Mouse (Mus musculus) intestine, postnatal 0 days (tissue): ENCODE measurements at regions not wholly inside any gene's neighbourhood (a gene's known extent, or its start where the extent isn't known, plus 50 kb on each side); places are given as distances from the start of the nearest gene placed in this dataset.

Source experiments
- ATAC-seq: fragments of 200-750 bp; cut with Nextera tagmentation; 2 replicates; pipeline ENCODE4 v1.8.0; 2017; ENCODE audit warnings: mild to moderate bottlenecking, moderate TSS enrichment, moderate library complexity
- H3K27ac ChIP-seq: fragments of 300-500 bp; sonication (generic); 2 replicates; pipeline ENCODE4 v1.5.1; 2014; ENCODE audit warnings: mild to moderate bottlenecking, low read depth, low read length, moderate library complexity
- H3K27me3 ChIP-seq: fragments of 300-500 bp; sonication (generic); replicated peaks from 2 replicates; pipeline ENCODE4 v1.6.1; 2014; ENCODE audit warnings: low read length, mixed read lengths; ENCODE audit not compliant: control insufficient read depth, insufficient read depth
- H3K36me3 ChIP-seq: fragments of 300-500 bp; sonication (generic); 2 replicates; pipeline ENCODE4 v1.6.1; 2014; ENCODE audit warnings: mild to moderate bottlenecking, moderate library complexity; ENCODE audit not compliant: control insufficient read depth, insufficient read depth
- H3K4me1 ChIP-seq: fragments of 300-500 bp; sonication (generic); replicated peaks from 2 replicates; pipeline ENCODE4 v1.6.1; 2014; ENCODE audit warnings: antibody characterized with exemption, low read length, mixed read lengths; ENCODE audit not compliant: control insufficient read depth, insufficient read depth
- H3K4me2 ChIP-seq: fragments of 300-500 bp; sonication (generic); replicated peaks from 2 replicates; pipeline ENCODE4 v1.6.1; 2014; ENCODE audit warnings: low read depth, mild to moderate bottlenecking, moderate library complexity
- H3K4me3 ChIP-seq: fragments of 300-500 bp; sonication (generic); 2 replicates; pipeline ENCODE4 v1.5.1; 2014; ENCODE audit warnings: low read depth, low read length
- H3K9ac ChIP-seq: fragments of 300-500 bp; sonication (generic); 2 replicates; pipeline ENCODE4 v1.6.1; 2014; ENCODE audit warnings: mild to moderate bottlenecking, low read depth, low read length
- H3K9me3 ChIP-seq: fragments of 300-500 bp; sonication (generic); 2 replicates; pipeline ENCODE4 v1.6.1; 2016; ENCODE audit warnings: mixed run types; ENCODE audit not compliant: control insufficient read depth
- CTCF ChIP-seq: sonication (generic); IDR thresholded peaks from 2 replicates; pipeline ENCODE4 v1.5.1; 2016; ENCODE audit warnings: low read depth, mild to moderate bottlenecking, control low read depth, antibody characterized with exemption, moderate library complexity
- WGBS: fragments of 180-500 bp; shearing (Covaris S2); extraction: QIAGEN DNeasy Blood & Tissue Kit; methylation state at CpG from one replicate; pipeline ENCODE4 v1.1.7; 2014; 5-methylcytosine and 5-hydroxymethylcytosine counted together

- Histone ChIP-seq H3K27me3 (no peaks in the 10 kb centered on the region), H3K9me3 (no peaks in the 10 kb centered on the region), H3K4me2 (no peak overlapping the region), H3K4me1 (no peaks in the 10 kb centered on the region), H3K27ac (no peak overlapping the region), H3K9ac (no peak overlapping the region), H3K36me3 (no peaks in the 10 kb centered on the region), H3K4me3 (no peak overlapping the region)
- 61% methylated on average over 3 of the region's 3 CpGs for WGBS
- TF ChIP-seq CTCF = no peak
- ATAC-seq = no peak
Measured at GRCm38 (mm10) chr9:113156707-113157106, 551.4 kb downstream of the Pdcd6ip start.

- H3K36me3 ChIP-seq = no peaks in the 10 kb centered on the region
- no peak for TF ChIP-seq CTCF
- H3K9me3 ChIP-seq = no peaks in the 10 kb centered on the region
- ATAC-seq = no peak
- no peaks in the 10 kb centered on the region for H3K27me3 ChIP-seq
- H3K9ac ChIP-seq = no peak overlapping the region
- no peaks in the 10 kb centered on the region for H3K4me1 ChIP-seq
- H3K4me3 ChIP-seq = no peak overlapping the region
- 69% methylated on average over 5 of the region's 5 CpGs for WGBS
- no peak overlapping the region for H3K4me2 ChIP-seq
- H3K27ac ChIP-seq = no peak overlapping the region
Measured at GRCm38 (mm10) chr9:113149084-113149483, 559.0 kb downstream of the Pdcd6ip start.

- no peak for ATAC-seq
- no peaks in the 10 kb centered on the region for H3K27me3 ChIP-seq
- TF ChIP-seq CTCF = no peak
- H3K4me1 ChIP-seq = no peaks in the 10 kb centered on the region
- no peak overlapping the region for H3K4me2 ChIP-seq
- H3K27ac ChIP-seq = no peak overlapping the region
- H3K4me3 ChIP-seq = no peak overlapping the region
- no peaks in the 10 kb centered on the region for H3K36me3 ChIP-seq
- no peak overlapping the region for H3K9ac ChIP-seq
- H3K9me3 ChIP-seq = no peaks in the 10 kb centered on the region
- 57% methylated on average over 2 of the region's 2 CpGs for WGBS
Measured at GRCm38 (mm10) chr9:113146571-113146970, 561.5 kb downstream of the Pdcd6ip start.

GRCm38 (mm10) chr9:113145036-113145435 is 563.0 kb downstream of the Pdcd6ip start:
- H3K4me1 ChIP-seq = no peaks in the 10 kb centered on the region
- no peak overlapping the region for H3K27ac ChIP-seq
- no peak overlapping the region for H3K4me2 ChIP-seq
- H3K36me3 ChIP-seq = no peaks in the 10 kb centered on the region
- no peaks in the 10 kb centered on the region for H3K27me3 ChIP-seq
- TF ChIP-seq CTCF = no peak
- H3K9me3 ChIP-seq = no peaks in the 10 kb centered on the region
- no peak for ATAC-seq
- WGBS = 65% methylated on average over 2 of the region's 2 CpGs
- H3K4me3 ChIP-seq = no peak overlapping the region
- no peak overlapping the region for H3K9ac ChIP-seq

- WGBS = 94% methylated on average over 3 of the region's 3 CpGs
- no peak for ATAC-seq
- H3K27ac ChIP-seq = no peak overlapping the region
Measured at GRCm38 (mm10) chr9:113134611-113135010, 573.4 kb downstream of the Pdcd6ip start.

GRCm38 (mm10) chr9:113123004-113123692 is 584.9 kb downstream of the Pdcd6ip start:
- Histone ChIP-seq H3K27me3 (no peaks in the 10 kb centered on the region), H3K9me3 (no peaks in the 10 kb centered on the region), H3K9ac (no peak overlapping the region), H3K4me3 (no peak overlapping the region), H3K4me1 (no peaks in the 10 kb centered on the region), H3K36me3 (no peaks in the 10 kb centered on the region), H3K4me2 (no peak overlapping the region), H3K27ac (no peak overlapping the region)
- no peak for ATAC-seq
- WGBS = 49% methylated on average over 7 of the region's 7 CpGs
- no peak for TF ChIP-seq CTCF

More at GRCm38 (mm10) chr9:113134611-113135010, 573.4 kb downstream of the Pdcd6ip start:
- Histone ChIP-seq H3K4me1 (no peaks in the 10 kb centered on the region), H3K27me3 (no peaks in the 10 kb centered on the region), H3K4me2 (no peak overlapping the region), H3K9me3 (no peaks in the 10 kb centered on the region), H3K4me3 (no peak overlapping the region), H3K36me3 (no peaks in the 10 kb centered on the region), H3K9ac (no peak overlapping the region)
- TF ChIP-seq CTCF = no peak

- no peaks in the 10 kb centered on the region for H3K36me3 ChIP-seq
- TF ChIP-seq CTCF = no peak
- no peak overlapping the region for H3K27ac ChIP-seq
- H3K9ac ChIP-seq = no peak overlapping the region
- H3K27me3 ChIP-seq = no peaks in the 10 kb centered on the region
- no peaks in the 10 kb centered on the region for H3K4me1 ChIP-seq
- H3K4me3 ChIP-seq = no peak overlapping the region
- H3K4me2 ChIP-seq = no peak overlapping the region
- ATAC-seq = no peak
- no peaks in the 10 kb centered on the region for H3K9me3 ChIP-seq
- 50% methylated on average over 3 of the region's 3 CpGs for WGBS
Measured at GRCm38 (mm10) chr9:113122253-113122749, 585.8 kb downstream of the Pdcd6ip start.
